Mouse (Mus musculus) stomach, embryonic 14.5 days (tissue): ENCODE measurements around the gene Gm27179. TPM values are rescaled to one million over a fixed set of nuclear protein-coding genes. Genes with fewer than 3 reads are reported as not detected.
"Not testable (repeated sequence)": the region's sequence is repeated elsewhere in the genome, so short reads cannot be mapped to it uniquely, and the experiment has no call there.

ENCODE experiments used
- ATAC-seq: fragments of 200-750 bp; cut with Nextera tagmentation; 2 replicates; pipeline ENCODE4 v1.8.0; 2017; ENCODE audit warnings: low read depth, moderate TSS enrichment; ENCODE audit not compliant: insufficient number of reproducible peaks, insufficient read depth, low FRiP score
- H3K27ac ChIP-seq: fragments of 300-500 bp; sonication (generic); 2 replicates; pipeline ENCODE4 v1.5.1; 2014; ENCODE audit warnings: mild to moderate bottlenecking, low read length, moderate library complexity, mixed read lengths
- H3K27me3 ChIP-seq: fragments of 300-500 bp; sonication (generic); 2 replicates; pipeline ENCODE4 v1.6.1; 2014; ENCODE audit warnings: low read length, control low read depth, mixed read lengths; ENCODE audit not compliant: control insufficient read depth, insufficient read depth
- H3K36me3 ChIP-seq: fragments of 300-500 bp; sonication (generic); 2 replicates; pipeline ENCODE4 v1.6.1; 2014; ENCODE audit warnings: mild to moderate bottlenecking, control low read depth, low read length, moderate library complexity, mixed read lengths; ENCODE audit not compliant: control insufficient read depth, insufficient read depth
- H3K4me1 ChIP-seq: fragments of 300-500 bp; sonication (generic); 2 replicates; pipeline ENCODE4 v1.6.1; 2014; ENCODE audit warnings: low read length, control low read depth, mixed read lengths; ENCODE audit not compliant: control insufficient read depth, insufficient read depth
- H3K4me2 ChIP-seq: fragments of 300-500 bp; sonication (generic); replicated peaks from 2 replicates; pipeline ENCODE4 v1.6.1; 2014; ENCODE audit warnings: low read depth, low read length, control low read depth
- H3K4me3 ChIP-seq: fragments of 300-500 bp; sonication (generic); 2 replicates; pipeline ENCODE4 v1.5.1; 2014; ENCODE audit warnings: low read depth, low read length, control low read depth
- H3K9ac ChIP-seq: fragments of 300-500 bp; sonication (generic); replicated peaks from 2 replicates; pipeline ENCODE4 v1.6.1; 2014; ENCODE audit warnings: low read depth, mild to moderate bottlenecking, control low read depth, low read length, moderate library complexity, mixed read lengths
- H3K9me3 ChIP-seq: fragments of 300-500 bp; sonication (generic); 2 replicates; pipeline ENCODE4 v1.6.1; 2016; ENCODE audit warnings: low read depth, low read length, control low read depth; ENCODE audit not compliant: control insufficient read depth
- WGBS: fragments of 180-500 bp; shearing (Covaris S2); extraction: QIAGEN DNeasy Blood & Tissue Kit; methylation state at CpG from one replicate; pipeline ENCODE4 v1.1.7; 2014; 5-methylcytosine and 5-hydroxymethylcytosine counted together
- polyA plus RNA-seq: library from polyadenylated mRNA; unstranded; fragments of >200 nt; fragmentation: Nextera tagmentation; extraction: Ambion mirVana; gene quantifications from 2 replicates; pipeline ENCODE4 v1.2.1, GENCODE M21; 2014

The Gm27179 gene
- polyA plus RNA-seq, 1 experiment from 2014 or later, result not detected

GRCm38 (mm10) chr14:69536539-69536938 is 24.2 kb upstream of the Gm27179 start:
- not testable (repeated sequence) for H3K4me3 ChIP-seq, H3K27ac ChIP-seq, H3K9ac ChIP-seq, H3K27me3 ChIP-seq, H3K4me1 ChIP-seq, H3K4me2 ChIP-seq, H3K9me3 ChIP-seq, H3K36me3 ChIP-seq
- ATAC-seq, result peak; percentile 63; the same call in 1 of the 2 replicates
- WGBS, result no CpG with 5 or more reads among the region's 7 CpGs

GRCm38 (mm10) chr14:69526202-69526601 is 13.9 kb upstream of the Gm27179 start:
- not testable (repeated sequence) for H3K27ac ChIP-seq, ATAC-seq, H3K4me2 ChIP-seq, H3K9me3 ChIP-seq, H3K27me3 ChIP-seq, H3K4me1 ChIP-seq, H3K9ac ChIP-seq, H3K4me3 ChIP-seq, H3K36me3 ChIP-seq
- WGBS, result no CpG with 5 or more reads among the region's 1 CpGs

- not testable (repeated sequence) for H3K4me3 ChIP-seq, H3K27ac ChIP-seq, H3K9me3 ChIP-seq, H3K27me3 ChIP-seq, H3K9ac ChIP-seq, H3K4me2 ChIP-seq, H3K4me1 ChIP-seq, ATAC-seq, H3K36me3 ChIP-seq
- no CpG with 5 or more reads among the region's 1 CpGs for WGBS
Measured at GRCm38 (mm10) chr14:69523001-69523400, 10.7 kb upstream of the Gm27179 start.

GRCm38 (mm10) chr14:69520810-69521209 is 8.5 kb upstream of the Gm27179 start:
- H3K27ac ChIP-seq, H3K4me1 ChIP-seq, H3K36me3 ChIP-seq, ATAC-seq, H3K4me2 ChIP-seq, H3K9me3 ChIP-seq, H3K4me3 ChIP-seq, H3K27me3 ChIP-seq, H3K9ac ChIP-seq: not testable (repeated sequence)
- WGBS, result no CpG with 5 or more reads among the region's 2 CpGs

- H3K27me3 ChIP-seq, H3K27ac ChIP-seq, H3K4me1 ChIP-seq, H3K4me3 ChIP-seq, ATAC-seq, H3K4me2 ChIP-seq, H3K9me3 ChIP-seq, H3K9ac ChIP-seq, H3K36me3 ChIP-seq: not testable (repeated sequence)
- WGBS, result no CpG with 5 or more reads among the region's 1 CpGs
Measured at GRCm38 (mm10) chr14:69507000-69507399, 5.3 kb downstream of the Gm27179 start.

- ATAC-seq, result peak; percentile 97
- H3K36me3 ChIP-seq, H3K4me3 ChIP-seq, H3K4me2 ChIP-seq, H3K4me1 ChIP-seq, H3K9me3 ChIP-seq, H3K27ac ChIP-seq, H3K27me3 ChIP-seq, H3K9ac ChIP-seq: not testable (repeated sequence)
- WGBS, result no CpG with 5 or more reads among the region's 29 CpGs
Measured at GRCm38 (mm10) chr14:69503174-69503573, 9.2 kb downstream of the Gm27179 start, which contains the start of gene Gm16867. TSS of gene Gm16867 (minus strand) at chr14:69503362.

- not testable (repeated sequence) for H3K36me3 ChIP-seq, H3K4me3 ChIP-seq, H3K27me3 ChIP-seq, H3K4me1 ChIP-seq, H3K9ac ChIP-seq, H3K9me3 ChIP-seq, H3K27ac ChIP-seq, H3K4me2 ChIP-seq
- ATAC-seq, result peak; percentile 34
- WGBS, result no CpG with 5 or more reads among the region's 73 CpGs
Measured at GRCm38 (mm10) chr14:69502440-69503150, 9.8 kb downstream of the Gm27179 start.

GRCm38 (mm10) chr14:69496259-69496658 is 16.1 kb downstream of the Gm27179 start:
- ATAC-seq, result not testable (repeated sequence)

GRCm38 (mm10) chr14:69494946-69495345 is 17.4 kb downstream of the Gm27179 start:
- not testable (repeated sequence) for H3K27ac ChIP-seq, H3K9ac ChIP-seq, H3K4me3 ChIP-seq, H3K4me1 ChIP-seq, H3K9me3 ChIP-seq, ATAC-seq, H3K4me2 ChIP-seq, H3K27me3 ChIP-seq, H3K36me3 ChIP-seq
- no CpG with 5 or more reads among the region's 2 CpGs for WGBS

More at GRCm38 (mm10) chr14:69496259-69496658, 16.1 kb downstream of the Gm27179 start:
- not testable (repeated sequence) for H3K27me3 ChIP-seq, H3K9me3 ChIP-seq, H3K4me2 ChIP-seq, H3K4me1 ChIP-seq, H3K27ac ChIP-seq, H3K9ac ChIP-seq, H3K36me3 ChIP-seq, H3K4me3 ChIP-seq
